Mouse (Mus musculus): ENCODE data around the gene Ice2. TPM values are rescaled to one million over a fixed set of nuclear protein-coding genes. Genes with fewer than 3 reads are reported as not detected.

Ice2 gene
- polyA plus RNA-seq, 1 experiment, result 2.6 TPM

DNA sequence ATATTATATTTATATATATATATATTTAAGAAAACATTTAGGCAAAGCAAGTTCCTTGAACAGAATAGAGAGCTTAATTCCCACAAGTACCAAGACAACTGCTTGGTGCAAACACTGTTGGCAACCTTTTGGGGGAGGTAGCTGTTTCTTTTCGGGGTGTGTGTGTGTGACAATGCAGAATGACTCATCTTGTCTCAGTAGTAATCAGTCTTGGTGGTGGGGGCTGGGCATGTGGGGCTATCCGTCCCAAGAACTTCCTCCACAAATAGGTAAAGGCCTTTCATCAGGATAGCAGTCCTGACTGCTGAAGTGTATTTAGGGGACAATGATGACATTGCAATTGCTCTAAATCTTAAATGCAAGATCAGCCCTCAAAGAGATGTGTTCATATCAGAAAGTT, 65.3 kb downstream of the Ice2 start:
- Histone ChIP-seq H3K79me2 (ENCODE audit: control insufficient read depth, insufficient read depth) (peaks cover 89% of the 10 kb centered on the region), H3ac (ENCODE audit: control insufficient read depth, insufficient read length, low read depth) (no peak overlapping the region), H3K36me3 (ENCODE audit: control insufficient read depth, insufficient read depth) (peaks cover 81% of the 10 kb centered on the region), H3K27me3 (ENCODE audit: control insufficient read depth, insufficient read depth, insufficient read length) (no peaks in the 10 kb centered on the region), H3K4me3 (ENCODE audit: insufficient read depth, poor library complexity, severe bottlenecking) (no peak overlapping the region), H3K79me3 (ENCODE audit: low read depth) (peaks cover 76% of the 10 kb centered on the region)
- TF ChIP-seq USF1 (IDR thresholded peaks at IDR 0.05; ENCODE audit: low read depth) (no peak), MYOD1 (IDR thresholded peaks at IDR 0.05; ENCODE audit: control insufficient read depth, insufficient read length, low read depth) (no peak), MAX (IDR thresholded peaks at IDR 0.05) (no peak), MYOG (IDR thresholded peaks at IDR 0.05; ENCODE audit: control insufficient read depth, extremely low read depth, insufficient read length) (no peak), CTCF (IDR thresholded peaks at IDR 0.05; ENCODE audit: control insufficient read depth, insufficient read depth, insufficient read length) (no peak), CEBPB (IDR thresholded peaks at IDR 0.05; ENCODE audit: low read depth) (no peak), FOSL1 (IDR thresholded peaks at IDR 0.05; ENCODE audit: insufficient read depth, low read length, poor library complexity, severe bottlenecking) (no peak)

DNA sequence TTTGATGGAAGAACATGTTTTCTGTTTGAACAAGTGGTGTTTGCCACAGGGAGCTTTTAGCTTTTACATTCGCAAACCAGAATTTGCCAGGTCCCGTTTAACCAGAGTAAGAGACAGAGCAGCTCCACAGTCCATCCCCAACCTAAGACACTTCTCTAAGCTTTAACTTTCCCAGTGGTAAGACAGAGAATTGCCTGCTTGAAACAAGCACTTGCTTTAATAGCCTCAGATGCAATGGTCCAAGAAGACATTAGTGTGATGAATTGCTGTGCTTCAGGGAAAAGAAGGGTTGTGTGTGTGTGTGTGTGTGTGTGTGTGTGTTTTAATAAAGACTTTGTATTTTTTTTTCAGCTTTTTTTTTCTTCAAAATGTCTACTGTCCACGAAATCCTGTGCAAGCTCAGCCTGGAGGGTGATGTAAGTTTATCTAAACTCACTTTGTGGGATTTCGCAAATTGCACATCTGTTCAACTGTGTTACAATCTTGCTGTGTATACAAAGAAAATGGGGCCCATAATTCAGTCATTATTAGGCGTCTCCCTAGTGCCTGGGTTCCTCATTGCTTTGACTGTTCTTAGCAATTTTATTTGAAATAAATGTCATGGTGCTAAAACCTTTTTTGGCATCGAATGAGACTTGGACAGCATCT, 66.5 kb downstream of the Ice2 start:
- Histone ChIP-seq H3K4me3 (ENCODE audit: insufficient read depth, poor library complexity, severe bottlenecking) (no peak overlapping the region), H3K27me3 (ENCODE audit: control insufficient read depth, insufficient read depth, insufficient read length) (no peaks in the 10 kb centered on the region), H3K79me3 (ENCODE audit: low read depth) (peaks cover 70% of the 10 kb centered on the region), H3K79me2 (ENCODE audit: control insufficient read depth, insufficient read depth) (peaks cover 90% of the 10 kb centered on the region), H3ac (ENCODE audit: control insufficient read depth, insufficient read length, low read depth) (no peak overlapping the region), H3K36me3 (ENCODE audit: control insufficient read depth, insufficient read depth) (peaks cover 86% of the 10 kb centered on the region)
- peak; percentile 40 for TF ChIP-seq CEBPB (IDR thresholded peaks at IDR 0.05; ENCODE audit: low read depth)
- no peak for TF ChIP-seq USF1 (IDR thresholded peaks at IDR 0.05; ENCODE audit: low read depth)
- TF ChIP-seq MAX (IDR thresholded peaks at IDR 0.05), result no peak
- TF ChIP-seq FOSL1 (IDR thresholded peaks at IDR 0.05; ENCODE audit: insufficient read depth, low read length, poor library complexity, severe bottlenecking), result no peak
- TF ChIP-seq CTCF (IDR thresholded peaks at IDR 0.05; ENCODE audit: control insufficient read depth, insufficient read depth, insufficient read length), result no peak
- TF ChIP-seq MYOD1 (IDR thresholded peaks at IDR 0.05; ENCODE audit: control insufficient read depth, insufficient read length, low read depth), result no peak
- TF ChIP-seq MYOG (IDR thresholded peaks at IDR 0.05; ENCODE audit: control insufficient read depth, extremely low read depth, insufficient read length), result no peak

DNA sequence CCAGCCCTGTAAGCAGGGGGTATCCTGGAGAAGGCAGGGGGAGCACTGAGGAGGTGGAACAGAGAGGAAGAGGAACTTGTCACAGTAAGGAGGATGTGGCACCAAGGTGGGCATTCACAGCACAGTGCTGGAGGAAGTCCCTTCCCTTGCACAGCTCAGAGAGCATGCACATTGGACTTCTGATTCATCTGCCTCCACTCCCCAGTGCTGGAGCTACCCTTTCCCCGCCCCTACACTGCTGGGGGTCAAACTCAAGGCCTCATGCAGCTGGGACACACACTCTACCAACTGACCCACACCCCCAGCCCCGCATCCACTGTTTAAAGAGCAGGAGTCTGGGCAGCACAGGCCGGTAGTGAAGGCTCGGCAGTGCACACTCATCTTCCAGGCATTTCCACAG, 68.4 kb downstream of the Ice2 start:
- Histone ChIP-seq H3K4me3 (ENCODE audit: insufficient read depth, poor library complexity, severe bottlenecking) (no peak overlapping the region), H3K27me3 (ENCODE audit: control insufficient read depth, insufficient read depth, insufficient read length) (no peaks in the 10 kb centered on the region), H3K36me3 (ENCODE audit: control insufficient read depth, insufficient read depth) (peaks cover 86% of the 10 kb centered on the region), H3ac (ENCODE audit: control insufficient read depth, insufficient read length, low read depth) (no peak overlapping the region), H3K79me3 (ENCODE audit: low read depth) (peaks cover 68% of the 10 kb centered on the region), H3K79me2 (ENCODE audit: control insufficient read depth, insufficient read depth) (peaks cover 90% of the 10 kb centered on the region)
- TF ChIP-seq MAX (IDR thresholded peaks at IDR 0.05) (no peak), FOSL1 (IDR thresholded peaks at IDR 0.05; ENCODE audit: insufficient read depth, low read length, poor library complexity, severe bottlenecking) (no peak), USF1 (IDR thresholded peaks at IDR 0.05; ENCODE audit: low read depth) (no peak), CTCF (IDR thresholded peaks at IDR 0.05; ENCODE audit: control insufficient read depth, insufficient read depth, insufficient read length) (no peak), CEBPB (IDR thresholded peaks at IDR 0.05; ENCODE audit: low read depth) (no peak), MYOG (IDR thresholded peaks at IDR 0.05; ENCODE audit: control insufficient read depth, extremely low read depth, insufficient read length) (no peak), MYOD1 (IDR thresholded peaks at IDR 0.05; ENCODE audit: control insufficient read depth, insufficient read length, low read depth) (no peak)

DNA sequence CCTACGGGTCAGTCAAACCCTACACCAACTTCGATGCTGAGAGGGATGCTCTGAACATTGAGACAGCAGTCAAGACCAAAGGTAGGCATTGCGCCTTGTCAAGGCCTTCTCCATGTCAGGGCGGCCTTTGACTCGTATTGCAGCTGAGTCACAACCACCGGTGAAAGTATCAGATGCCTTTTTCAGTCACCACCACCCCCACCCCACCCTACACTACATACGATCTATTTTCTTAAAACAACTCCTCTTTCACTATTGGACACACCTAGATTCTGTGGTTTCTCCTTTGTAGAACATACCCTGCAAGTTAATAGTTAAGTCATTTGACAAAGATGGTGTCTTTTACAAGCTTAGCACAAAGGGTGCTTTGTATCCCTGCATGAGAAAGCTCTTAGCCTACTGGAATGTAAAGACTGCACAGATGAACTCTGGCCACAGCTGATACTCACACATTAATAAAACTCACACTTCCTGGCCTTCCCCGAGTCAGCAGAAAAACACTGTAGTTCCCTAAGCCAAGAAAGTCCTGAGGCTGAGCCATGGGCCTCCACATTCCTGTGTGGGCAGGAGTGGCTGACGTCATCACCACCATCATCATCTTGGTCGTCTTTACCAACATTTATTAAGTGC, 69.7 kb downstream of the Ice2 start:
- H3K27me3 ChIP-seq (ENCODE audit: control insufficient read depth, insufficient read depth, insufficient read length), result no peaks in the 10 kb centered on the region
- TF ChIP-seq FOSL1 (IDR thresholded peaks at IDR 0.05; ENCODE audit: insufficient read depth, low read length, poor library complexity, severe bottlenecking), result no peak
- no peak for TF ChIP-seq CTCF (IDR thresholded peaks at IDR 0.05; ENCODE audit: control insufficient read depth, insufficient read depth, insufficient read length)
- no peak for TF ChIP-seq MYOG (IDR thresholded peaks at IDR 0.05; ENCODE audit: control insufficient read depth, extremely low read depth, insufficient read length)
- TF ChIP-seq MYOD1 (IDR thresholded peaks at IDR 0.05; ENCODE audit: control insufficient read depth, insufficient read length, low read depth), result peak; percentile 2
- TF ChIP-seq MAX (IDR thresholded peaks at IDR 0.05), result no peak
- TF ChIP-seq USF1 (IDR thresholded peaks at IDR 0.05; ENCODE audit: low read depth), result no peak
- TF ChIP-seq CEBPB (IDR thresholded peaks at IDR 0.05; ENCODE audit: low read depth), result no peak
- H3K36me3 ChIP-seq (ENCODE audit: control insufficient read depth, insufficient read depth), result peaks cover 87% of the 10 kb centered on the region
- H3K79me2 ChIP-seq (ENCODE audit: control insufficient read depth, insufficient read depth), result peaks cover 82% of the 10 kb centered on the region
- H3ac ChIP-seq (ENCODE audit: control insufficient read depth, insufficient read length, low read depth), result no peak overlapping the region
- peaks cover 62% of the 10 kb centered on the region for H3K79me3 ChIP-seq (ENCODE audit: low read depth)
- no peak overlapping the region for H3K4me3 ChIP-seq (ENCODE audit: insufficient read depth, poor library complexity, severe bottlenecking)

DNA sequence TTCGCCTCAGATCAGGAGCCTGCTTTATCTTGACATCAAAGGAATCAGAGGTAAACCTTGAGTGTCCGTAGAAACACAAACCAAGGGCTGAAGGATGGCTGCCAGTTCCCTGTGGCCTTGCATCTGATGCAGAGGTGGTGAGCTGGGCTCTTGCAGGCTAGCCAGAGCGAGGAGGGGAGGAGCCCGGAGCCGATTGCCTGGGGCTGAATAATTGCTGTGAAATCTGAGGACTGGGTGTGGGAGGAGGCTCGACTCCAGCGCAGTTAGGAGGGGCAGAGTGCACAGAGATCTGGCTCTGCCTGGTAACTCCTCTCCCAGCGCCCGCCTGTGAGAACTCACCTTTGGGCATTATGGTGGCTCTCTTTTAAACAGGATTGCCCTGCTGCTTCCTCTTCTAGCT, 71.3 kb downstream of the Ice2 start:
- peaks cover 77% of the 10 kb centered on the region for H3K79me2 ChIP-seq (ENCODE audit: control insufficient read depth, insufficient read depth)
- H3ac ChIP-seq (ENCODE audit: control insufficient read depth, insufficient read length, low read depth), result no peak overlapping the region
- TF ChIP-seq CEBPB (IDR thresholded peaks at IDR 0.05; ENCODE audit: low read depth) (no peak), MYOG (IDR thresholded peaks at IDR 0.05; ENCODE audit: control insufficient read depth, extremely low read depth, insufficient read length) (no peak), MAX (IDR thresholded peaks at IDR 0.05) (peak; percentile 36)
- H3K27me3 ChIP-seq (ENCODE audit: control insufficient read depth, insufficient read depth, insufficient read length), result no peaks in the 10 kb centered on the region
- peaks cover 58% of the 10 kb centered on the region for H3K79me3 ChIP-seq (ENCODE audit: low read depth)
- H3K36me3 ChIP-seq (ENCODE audit: control insufficient read depth, insufficient read depth), result peaks cover 84% of the 10 kb centered on the region
- H3K4me3 ChIP-seq (ENCODE audit: insufficient read depth, poor library complexity, severe bottlenecking), result no peak overlapping the region
